Mouse (Mus musculus): ENCODE results near the gene Nsun2.
"Not testable (repeated sequence)": the region's sequence is repeated elsewhere in the genome, so short reads cannot be mapped to it uniquely, and the experiment has no call there.

- TF ChIP-seq CTCF (IDR thresholded peaks at IDR 0.05; ENCODE audit: borderline replicate concordance, insufficient read depth, low read length); POLR2A (IDR thresholded peaks at IDR 0.05; ENCODE audit: low read depth, low read length): not testable (repeated sequence)
Observed at GRCm38 (mm10) chr13:69635836-69636235, 102.3 kb downstream of the Nsun2 start.

All from embryonic fibroblast, embryonic 13.5 days (primary cell).